Mouse (Mus musculus): Measurements from ENCODE around the gene Ksr1. TPM values are rescaled to one million over a fixed set of nuclear protein-coding genes. Genes with fewer than 3 reads are reported as not detected.

The Ksr1 gene
- polyA plus RNA-seq (2014; fragmentation: Illumina TruSeq; extraction: RNeasy Lipid Tissue Mini Kit (QIAGEN cat#74804)) = 1.5 TPM

GRCm38 (mm10) chr11:79146331-79146767 lies at the start of gene Ksr1:
TSS of gene Ksr1 (minus strand) at chr11:79146407.

DNA sequence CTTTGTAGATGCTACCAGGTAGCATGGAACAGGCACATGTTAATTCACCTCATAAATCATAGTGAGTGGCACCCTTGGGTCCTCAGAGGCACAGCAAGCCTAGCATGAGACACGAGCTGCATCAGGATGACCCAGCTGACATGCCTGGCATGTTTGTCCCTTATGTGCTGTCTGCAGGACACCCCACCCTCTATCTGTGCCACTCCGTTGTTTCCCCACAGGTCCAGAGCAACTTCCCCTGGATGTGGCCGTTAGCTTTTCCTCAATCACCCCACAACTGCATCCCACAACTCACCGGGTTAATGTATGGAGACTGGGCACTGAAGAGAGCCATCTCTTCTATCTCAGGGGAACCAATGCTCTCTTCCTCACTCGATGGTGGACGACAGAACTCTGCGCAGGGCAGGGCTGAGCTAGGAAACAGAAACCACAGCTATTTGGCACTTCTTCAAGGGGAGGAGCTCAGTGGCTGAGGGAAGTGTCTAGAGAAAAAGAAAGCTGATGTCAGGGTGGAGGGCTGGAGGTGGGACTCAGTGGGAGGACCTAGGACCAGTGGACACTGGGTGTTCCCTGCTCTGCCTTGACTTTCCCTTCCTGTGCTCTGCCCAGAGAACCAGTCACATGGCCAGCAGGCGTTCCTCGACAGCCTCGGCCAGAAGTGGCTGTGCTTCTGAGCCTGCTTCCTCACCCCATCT lies 161.6 kb downstream of the Ksr1 start, which contains the start of gene Lgals9:
TSS of gene Lgals9 (minus strand) at position 464 of the 695 bp plus-strand sequence.

Other genes starting within 250 kb of the Ksr1 start
- gene Nos2, start 225.6 kb downstream of the Ksr1 start, polyA plus RNA-seq (2014; fragmentation: Illumina TruSeq; extraction: RNeasy Lipid Tissue Mini Kit (QIAGEN cat#74804)) = 9.1 TPM
- 6.6 TPM for gene Lgals9, start 161.5 kb downstream of the Ksr1 start, polyA plus RNA-seq (2014; fragmentation: Illumina TruSeq; extraction: RNeasy Lipid Tissue Mini Kit (QIAGEN cat#74804))
- 153 TPM for gene Wsb1, start 108.3 kb upstream of the Ksr1 start, polyA plus RNA-seq (2014; fragmentation: Illumina TruSeq; extraction: RNeasy Lipid Tissue Mini Kit (QIAGEN cat#74804))
- gene Gm9964, start 150.5 kb upstream of the Ksr1 start, polyA plus RNA-seq (2014; fragmentation: Illumina TruSeq; extraction: RNeasy Lipid Tissue Mini Kit (QIAGEN cat#74804)) = not detected
- 51.3 TPM for gene Nf1, start 193.3 kb upstream of the Ksr1 start, polyA plus RNA-seq (2014; fragmentation: Illumina TruSeq; extraction: RNeasy Lipid Tissue Mini Kit (QIAGEN cat#74804))

Measured in ovary, adult 10 weeks (tissue).